Mouse (Mus musculus): ENCODE measurements around the gene Slc1a1. TPM values are rescaled to one million over a fixed set of nuclear protein-coding genes. Genes with fewer than 3 reads are reported as not detected.

The Slc1a1 gene
- polyA plus RNA-seq, 1 experiment from 2014 or later: 40.3 TPM

DNA sequence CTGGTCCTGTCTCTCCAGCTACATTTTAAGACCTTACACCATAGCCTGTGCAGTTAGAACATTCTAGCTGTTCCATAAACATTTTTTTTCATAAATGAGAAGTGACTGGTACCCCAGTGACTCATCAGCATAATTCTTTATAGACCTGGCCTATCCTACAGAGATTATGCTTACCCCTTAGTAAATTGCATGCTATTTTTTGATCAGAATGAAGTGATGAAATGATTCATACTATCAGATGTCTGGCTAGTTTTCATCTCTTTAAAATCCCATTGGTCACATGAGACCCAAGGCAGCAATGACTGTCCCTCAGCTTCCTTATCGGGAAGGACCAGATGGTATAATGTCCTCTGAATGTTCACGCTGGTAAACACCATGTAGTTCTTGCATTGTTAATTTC, 65.9 kb downstream of the Slc1a1 start:
- no peaks in the 10 kb centered on the region for H3K27me3 ChIP-seq (replicated peaks)
- no peaks in the 10 kb centered on the region; the same call in 1 of the 2 replicates for H3K36me3 ChIP-seq (replicated peaks)
- 89% methylated on average over 2 of the region's 2 CpGs for WGBS

DNA sequence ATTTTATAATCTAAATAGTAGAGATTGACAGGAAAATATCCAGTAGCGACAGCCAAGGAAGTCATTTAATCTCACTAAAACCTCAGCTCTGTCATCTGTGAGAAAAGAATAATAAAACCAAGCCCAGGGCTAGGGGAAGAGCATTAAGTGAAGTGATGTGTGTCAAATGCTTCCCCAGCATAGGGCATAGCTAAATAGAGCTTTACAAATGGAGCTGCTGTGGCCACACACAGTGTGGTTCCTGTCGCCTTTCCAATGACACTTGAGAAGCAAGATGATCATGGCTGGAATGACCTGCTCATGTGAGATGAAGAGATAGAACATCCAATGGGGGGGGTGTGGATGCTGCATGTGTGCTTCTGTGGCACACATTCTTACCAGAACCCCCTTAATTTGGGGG, 67.3 kb downstream of the Slc1a1 start:
- H3K9ac ChIP-seq: no peak overlapping the region
- H3K9me3 ChIP-seq: no peaks in the 10 kb centered on the region
- ATAC-seq (replicated peaks): no peak
- H3K27ac ChIP-seq: no peak overlapping the region
- no peaks in the 10 kb centered on the region for H3K27me3 ChIP-seq (replicated peaks)
- no peak overlapping the region for H3K4me3 ChIP-seq
- H3K4me2 ChIP-seq: no peak overlapping the region
- WGBS: 43% methylated on average over 2 of the region's 2 CpGs
- no peaks in the 10 kb centered on the region for H3K4me1 ChIP-seq
- no peaks in the 10 kb centered on the region; the same call in 1 of the 2 replicates for H3K36me3 ChIP-seq (replicated peaks)

More for the DNA sequence above, 65.9 kb downstream of the Slc1a1 start:
- Histone ChIP-seq H3K9ac (no peak overlapping the region), H3K4me3 (no peak overlapping the region), H3K9me3 (no peaks in the 10 kb centered on the region), H3K27ac (no peak overlapping the region), H3K4me1 (no peaks in the 10 kb centered on the region), H3K4me2 (no peak overlapping the region)
- no peak for ATAC-seq (replicated peaks)

DNA sequence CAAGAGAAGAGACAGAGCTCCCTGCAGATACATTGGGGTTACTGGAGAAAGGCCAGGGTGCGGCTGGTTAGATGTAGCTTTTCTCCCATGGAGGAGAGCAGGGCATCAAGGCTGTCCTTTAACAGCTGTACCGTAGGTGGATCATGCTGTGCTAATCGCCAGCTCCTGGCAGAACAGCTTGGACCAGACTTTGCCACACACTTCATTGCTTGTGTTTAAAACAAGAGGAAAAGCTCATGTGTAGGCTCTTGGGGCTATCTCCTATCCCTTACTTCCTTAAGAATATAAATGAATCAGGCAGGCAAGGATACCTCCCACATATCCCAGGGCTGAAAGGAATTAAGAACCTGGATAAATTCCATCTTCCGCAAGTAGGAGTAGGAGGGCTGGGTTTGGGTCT, 68.0 kb downstream of the Slc1a1 start:
- no peak overlapping the region for H3K4me2 ChIP-seq
- H3K4me3 ChIP-seq: no peak overlapping the region
- no peaks in the 10 kb centered on the region for H3K4me1 ChIP-seq
- H3K9me3 ChIP-seq: no peaks in the 10 kb centered on the region
- 89% methylated on average over 4 of the region's 4 CpGs for WGBS
- ATAC-seq (replicated peaks): no peak
- no peaks in the 10 kb centered on the region for H3K27me3 ChIP-seq (replicated peaks)
- no peak overlapping the region for H3K9ac ChIP-seq
- H3K27ac ChIP-seq: no peak overlapping the region
- no peaks in the 10 kb centered on the region; the same call in 1 of the 2 replicates for H3K36me3 ChIP-seq (replicated peaks)

DNA sequence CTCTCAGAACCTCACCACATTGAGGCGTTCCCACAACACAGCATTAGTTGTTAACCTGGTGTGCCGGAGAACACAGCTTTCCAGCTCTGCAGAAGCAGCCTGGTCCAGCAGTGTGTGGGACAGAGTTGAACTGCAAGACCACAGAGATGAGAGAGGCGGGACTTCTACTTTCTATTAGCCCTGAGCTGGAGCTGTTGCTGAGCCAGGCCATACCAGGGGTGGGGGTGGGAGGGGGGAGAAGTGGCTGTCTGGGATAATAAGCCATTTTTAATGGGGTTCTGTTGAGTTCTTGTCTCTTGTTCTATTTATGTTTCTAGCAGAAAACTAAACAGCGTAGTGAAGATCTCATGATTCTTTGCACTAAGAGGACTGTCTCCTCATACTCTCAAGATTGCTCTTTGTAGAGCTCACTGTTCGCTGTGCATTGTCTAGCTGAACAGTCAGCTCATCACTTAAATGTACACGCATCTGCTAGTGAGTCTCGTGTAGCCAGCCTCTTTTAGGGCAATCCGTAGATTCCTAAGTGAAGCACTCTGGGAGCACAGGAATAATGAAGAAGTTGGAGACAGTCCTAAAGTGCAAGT, 68.8 kb downstream of the Slc1a1 start:
- H3K27me3 ChIP-seq (replicated peaks): no peaks in the 10 kb centered on the region
- no peaks in the 10 kb centered on the region; the same call in 1 of the 2 replicates for H3K36me3 ChIP-seq (replicated peaks)
- H3K4me2 ChIP-seq: no peak overlapping the region
- no peaks in the 10 kb centered on the region for H3K9me3 ChIP-seq
- WGBS: 85% methylated on average over 8 of the region's 8 CpGs
- no peaks in the 10 kb centered on the region for H3K4me1 ChIP-seq
- H3K27ac ChIP-seq: no peak overlapping the region
- no peak for ATAC-seq (replicated peaks)
- H3K4me3 ChIP-seq: no peak overlapping the region
- H3K9ac ChIP-seq: no peak overlapping the region

DNA sequence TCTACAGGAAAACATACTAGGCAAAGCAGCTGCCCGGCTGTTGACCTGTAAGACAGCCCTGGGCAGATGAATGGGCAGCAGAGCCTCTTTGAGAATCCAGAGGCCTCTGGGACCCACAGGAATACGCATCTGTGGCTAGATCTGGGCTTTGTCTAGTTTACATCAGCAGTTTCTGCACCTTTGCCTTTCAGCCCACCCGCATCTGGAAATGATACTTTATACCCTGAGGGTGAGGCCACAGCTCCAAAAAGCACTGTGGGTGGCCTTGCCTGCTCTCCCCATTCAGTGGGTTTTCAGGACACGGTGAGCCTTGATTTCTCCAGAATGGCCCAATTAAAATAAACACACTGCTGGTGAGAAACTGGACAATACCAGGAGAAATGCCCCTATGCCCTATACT, 73.3 kb downstream of the Slc1a1 start:
- 66% methylated on average over 4 of the region's 4 CpGs for WGBS
- no peak for ATAC-seq (replicated peaks)

DNA sequence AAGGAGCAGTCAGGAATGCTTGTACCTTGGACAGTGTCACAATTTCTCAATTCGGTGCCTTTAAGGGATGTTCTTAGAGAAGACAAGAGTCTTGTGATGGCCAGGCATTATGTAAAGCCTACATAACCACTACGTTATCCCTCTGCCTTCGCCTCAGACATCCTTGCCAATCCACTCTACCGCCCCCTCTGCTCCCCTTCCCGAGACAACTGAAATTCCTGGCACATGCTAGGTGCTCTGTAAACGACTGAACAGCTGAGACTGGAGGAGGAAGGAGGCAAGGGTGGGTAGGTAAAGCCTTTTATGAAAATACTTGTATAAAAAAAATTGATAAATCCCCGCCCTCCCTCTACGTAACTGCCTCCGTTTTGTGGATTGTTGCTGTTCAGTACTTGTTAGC, 73.8 kb downstream of the Slc1a1 start:
- Histone ChIP-seq H3K4me1 (no peaks in the 10 kb centered on the region), H3K27me3 (replicated peaks) (no peaks in the 10 kb centered on the region), H3K4me2 (no peak overlapping the region), H3K9me3 (no peaks in the 10 kb centered on the region), H3K4me3 (no peak overlapping the region), H3K36me3 (replicated peaks) (no peaks in the 10 kb centered on the region; the same call in 1 of the 2 replicates), H3K27ac (no peak overlapping the region), H3K9ac (no peak overlapping the region)
- 80% methylated on average over 9 of the region's 9 CpGs for WGBS
- ATAC-seq (replicated peaks): no peak

More for the DNA sequence above, 73.3 kb downstream of the Slc1a1 start:
- H3K4me2 ChIP-seq: no peak overlapping the region
- H3K27ac ChIP-seq: no peak overlapping the region
- H3K4me1 ChIP-seq: no peaks in the 10 kb centered on the region
- no peaks in the 10 kb centered on the region; the same call in 1 of the 2 replicates for H3K36me3 ChIP-seq (replicated peaks)
- no peak overlapping the region for H3K4me3 ChIP-seq
- H3K9me3 ChIP-seq: no peaks in the 10 kb centered on the region
- H3K27me3 ChIP-seq (replicated peaks): no peaks in the 10 kb centered on the region
- no peak overlapping the region for H3K9ac ChIP-seq

DNA sequence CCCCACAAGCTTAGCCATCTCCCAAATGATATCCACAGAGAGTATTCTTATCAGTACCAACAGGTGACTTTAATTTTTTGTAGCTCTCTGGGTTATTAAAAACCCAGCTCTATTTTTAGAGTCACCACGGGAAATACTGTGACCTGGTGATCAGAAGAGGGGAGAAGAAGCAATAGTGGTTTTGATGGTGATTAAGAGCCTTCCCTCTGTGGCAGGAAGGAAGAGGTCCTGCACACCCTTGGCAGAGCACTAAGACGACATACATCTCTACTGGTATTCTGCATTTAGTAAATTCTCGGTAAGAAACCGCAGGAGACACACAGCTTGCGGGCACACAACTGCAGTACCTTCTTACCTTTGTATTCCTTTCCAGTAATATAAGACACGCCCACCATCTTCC, 79.7 kb downstream of the Slc1a1 start:
- Histone ChIP-seq H3K4me1 (no peaks in the 10 kb centered on the region), H3K27me3 (replicated peaks) (no peaks in the 10 kb centered on the region), H3K27ac (no peak overlapping the region), H3K9ac (no peak overlapping the region), H3K36me3 (replicated peaks) (no peaks in the 10 kb centered on the region), H3K4me2 (no peak overlapping the region), H3K9me3 (no peaks in the 10 kb centered on the region), H3K4me3 (no peak overlapping the region)
- 80% methylated on average over 6 of the region's 6 CpGs for WGBS
- ATAC-seq (replicated peaks): no peak

DNA sequence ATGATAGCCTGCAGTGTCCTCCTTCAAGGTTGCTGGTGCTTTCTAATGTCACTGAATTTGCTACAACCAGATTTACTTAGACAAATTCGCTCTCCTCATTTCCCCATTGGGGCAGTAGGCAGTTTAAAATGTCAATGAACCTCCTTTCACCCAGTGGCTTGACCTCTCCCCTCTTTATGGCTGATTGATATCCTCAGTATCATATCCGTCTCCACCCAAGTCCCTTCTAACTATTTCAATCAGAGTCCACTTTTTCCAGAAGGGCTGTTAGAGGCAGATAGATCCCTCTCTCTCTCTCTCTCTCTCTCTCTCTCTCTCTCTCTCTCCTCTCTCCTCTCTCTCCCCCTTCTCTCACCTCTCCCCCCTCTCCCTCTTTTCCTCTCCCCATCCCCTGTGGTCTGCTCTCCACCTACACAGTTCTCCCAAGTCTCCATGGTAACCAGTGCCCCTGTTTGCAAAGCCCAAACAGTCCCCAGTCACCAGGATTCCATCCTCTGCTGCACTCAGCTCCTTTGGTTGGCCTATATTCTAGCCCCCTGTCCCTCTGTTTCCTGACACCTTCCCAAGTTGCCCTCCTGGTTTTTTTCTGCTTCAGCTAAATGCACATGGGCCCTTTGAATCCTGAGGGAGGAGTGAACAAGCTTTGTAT, 80.9 kb downstream of the Slc1a1 start:
- Histone ChIP-seq H3K4me2 (no peak overlapping the region), H3K4me1 (no peaks in the 10 kb centered on the region), H3K36me3 (replicated peaks) (no peaks in the 10 kb centered on the region), H3K27ac (no peak overlapping the region), H3K4me3 (no peak overlapping the region), H3K27me3 (replicated peaks) (no peaks in the 10 kb centered on the region), H3K9ac (no peak overlapping the region), H3K9me3 (no peaks in the 10 kb centered on the region)
- peak; percentile 58; the same call in 1 of the 2 replicates for ATAC-seq (replicated peaks)
- 70% methylated on average over 2 of the region's 2 CpGs for WGBS

DNA sequence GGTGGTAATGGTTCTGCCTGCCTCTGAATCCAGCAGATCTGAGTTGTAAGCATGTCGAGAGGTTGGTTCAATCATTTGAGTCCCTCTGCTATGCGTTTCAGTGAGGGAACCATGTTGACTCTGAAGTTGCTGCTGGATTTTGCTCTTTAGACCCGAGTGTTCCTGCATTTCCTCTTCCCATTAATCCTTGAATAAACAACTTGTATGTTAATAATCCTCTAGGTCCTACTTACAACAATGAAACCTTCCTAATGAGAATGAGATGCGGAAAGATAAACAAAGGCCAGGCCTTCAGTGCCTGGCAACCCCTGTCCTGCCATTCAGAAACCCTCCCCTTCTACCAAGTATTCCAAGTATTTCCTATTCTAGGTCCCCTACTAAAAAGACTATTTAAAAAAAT, 81.6 kb downstream of the Slc1a1 start:
- Histone ChIP-seq H3K4me2 (no peak overlapping the region), H3K27ac (no peak overlapping the region), H3K4me3 (no peak overlapping the region), H3K9me3 (no peaks in the 10 kb centered on the region), H3K27me3 (replicated peaks) (no peaks in the 10 kb centered on the region), H3K4me1 (no peaks in the 10 kb centered on the region), H3K9ac (no peak overlapping the region), H3K36me3 (replicated peaks) (no peaks in the 10 kb centered on the region)
- WGBS: 53% methylated on average over 4 of the region's 4 CpGs
- ATAC-seq (replicated peaks): no peak

DNA sequence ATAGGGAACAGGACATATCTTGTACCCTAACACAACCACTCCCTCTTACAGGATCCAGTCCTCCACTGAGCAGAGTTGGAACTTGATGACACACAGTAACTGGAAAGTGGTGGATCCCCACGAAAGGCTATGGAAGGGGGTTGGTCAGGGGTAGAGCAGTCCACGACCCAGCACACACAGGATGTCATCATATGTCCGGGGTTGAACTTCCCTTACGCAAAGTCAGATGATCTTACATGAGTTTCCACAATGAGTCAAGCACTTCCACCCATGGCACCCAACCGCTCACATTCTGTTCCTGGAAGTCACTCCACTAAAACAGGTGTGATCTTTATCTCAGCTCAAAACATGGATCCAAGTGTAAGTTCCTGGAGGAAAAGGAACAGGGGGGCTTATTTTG, 83.0 kb downstream of the Slc1a1 start:
- Histone ChIP-seq H3K4me2 (no peak overlapping the region), H3K27ac (no peak overlapping the region), H3K36me3 (replicated peaks) (no peaks in the 10 kb centered on the region), H3K4me1 (no peaks in the 10 kb centered on the region), H3K9me3 (no peaks in the 10 kb centered on the region), H3K27me3 (replicated peaks) (no peaks in the 10 kb centered on the region), H3K9ac (no peak overlapping the region), H3K4me3 (no peak overlapping the region)
- no peak for ATAC-seq (replicated peaks)
- WGBS: 90% methylated on average over 5 of the region's 5 CpGs

DNA sequence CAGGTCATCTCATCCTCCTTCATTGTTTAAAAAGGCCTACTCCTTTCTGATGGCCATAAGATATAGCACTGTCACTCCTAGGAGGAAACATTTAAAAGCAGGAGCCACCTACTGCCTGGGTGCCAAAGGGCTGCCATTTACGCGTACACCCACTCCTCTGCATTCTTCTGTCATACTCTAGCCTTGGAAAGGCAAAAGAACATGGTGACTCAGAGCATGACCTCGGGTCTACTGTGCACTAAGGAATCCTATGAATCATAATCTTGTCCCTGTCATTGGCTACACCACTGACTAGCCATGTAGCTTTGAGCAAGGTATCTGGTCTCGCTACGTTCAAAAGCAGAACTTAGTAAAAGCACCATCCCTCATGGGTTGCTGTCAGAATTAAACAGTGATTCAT, 91.5 kb downstream of the Slc1a1 start:
- Histone ChIP-seq H3K4me2 (no peak overlapping the region), H3K9ac (no peak overlapping the region), H3K27me3 (replicated peaks) (no peaks in the 10 kb centered on the region), H3K4me3 (no peak overlapping the region), H3K27ac (no peak overlapping the region), H3K4me1 (no peaks in the 10 kb centered on the region), H3K9me3 (no peaks in the 10 kb centered on the region), H3K36me3 (replicated peaks) (no peaks in the 10 kb centered on the region)
- WGBS: 88% methylated on average over 5 of the region's 5 CpGs
- ATAC-seq (replicated peaks): no peak

DNA sequence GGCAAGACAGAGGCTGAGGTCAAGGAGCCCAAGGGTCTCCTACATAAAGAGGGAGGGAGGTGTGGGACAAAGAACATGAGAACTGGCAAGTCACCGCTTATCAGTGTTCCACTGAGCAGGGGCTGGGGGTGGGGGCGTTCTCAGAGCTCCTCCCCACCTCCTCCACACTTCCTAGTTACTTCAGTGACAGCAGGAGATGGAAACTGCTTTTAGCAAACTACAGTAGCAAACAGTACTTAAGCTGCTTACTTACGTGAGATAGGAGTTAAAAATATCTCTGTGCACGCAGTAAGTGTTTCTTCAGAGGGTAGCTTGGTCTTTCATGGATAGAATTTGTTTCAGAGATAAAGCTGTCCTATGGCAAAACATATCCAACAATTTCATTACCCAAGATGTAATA, 92.5 kb downstream of the Slc1a1 start:
- WGBS: 74% methylated on average over 4 of the region's 4 CpGs
- H3K4me2 ChIP-seq: no peak overlapping the region
- H3K27me3 ChIP-seq (replicated peaks): no peaks in the 10 kb centered on the region
- no peak overlapping the region for H3K4me3 ChIP-seq
- no peaks in the 10 kb centered on the region for H3K4me1 ChIP-seq
- H3K36me3 ChIP-seq (replicated peaks): no peaks in the 10 kb centered on the region
- no peak for ATAC-seq (replicated peaks)
- no peak overlapping the region for H3K9ac ChIP-seq
- no peak overlapping the region for H3K27ac ChIP-seq
- no peaks in the 10 kb centered on the region for H3K9me3 ChIP-seq

DNA sequence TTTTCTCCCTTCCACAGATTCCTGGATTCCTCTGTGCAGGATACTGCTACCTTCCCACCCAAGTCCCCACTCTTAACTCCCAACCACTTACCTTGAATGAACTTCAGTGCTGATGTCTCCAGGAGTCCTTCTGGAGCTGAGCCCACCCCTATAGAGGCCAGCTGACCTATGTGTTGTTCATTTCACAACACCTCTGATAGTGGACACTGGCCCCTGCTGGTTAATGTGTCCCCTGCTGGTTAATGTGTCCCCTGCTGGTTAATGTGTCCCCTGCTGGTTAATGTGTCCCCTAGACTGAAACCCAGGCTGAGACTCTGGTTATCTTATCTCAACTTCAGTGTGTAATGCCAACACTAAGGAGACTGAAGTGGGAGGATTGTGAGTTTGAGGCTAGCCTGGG, 94.2 kb downstream of the Slc1a1 start:
- Histone ChIP-seq H3K9ac (no peak overlapping the region), H3K4me3 (no peak overlapping the region), H3K4me1 (no peaks in the 10 kb centered on the region), H3K27me3 (replicated peaks) (no peaks in the 10 kb centered on the region), H3K4me2 (no peak overlapping the region), H3K36me3 (replicated peaks) (no peaks in the 10 kb centered on the region), H3K9me3 (no peaks in the 10 kb centered on the region), H3K27ac (no peak overlapping the region)
- no peak for ATAC-seq (replicated peaks)

All from midbrain, embryonic 15.5 days (tissue).